In the genomic region with DNA sequence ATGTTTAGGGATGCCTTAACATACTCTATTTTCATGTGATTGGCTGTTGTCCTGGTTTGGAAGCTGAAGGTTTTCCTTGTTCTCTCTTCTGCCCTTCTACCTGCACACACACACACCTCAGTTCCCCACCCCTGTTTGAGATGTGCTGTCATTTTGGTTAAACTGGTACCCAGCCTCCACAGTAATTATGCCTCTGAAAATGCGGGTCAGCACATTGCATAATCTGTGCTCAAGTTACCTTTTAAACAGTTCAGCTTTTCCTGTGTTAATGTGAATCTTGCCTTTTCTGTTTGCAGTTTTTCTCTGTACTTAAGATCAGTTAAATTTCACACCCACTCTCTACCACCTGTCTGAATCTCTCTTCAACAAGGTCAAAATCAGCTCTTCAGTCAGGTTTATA, we compare ENCODE assay signal across 14 mouse cellular contexts.
"Had no signal": no experiment of that assay in that cellular context is flagged by ENCODE, and none has a peak within 500 bp of the region (broad histone marks: within the 10 kb centered on the region; RNA-seq: fewer than 3 reads in every experiment).

No protein-coding gene starts in this region.

- H3K27ac ChIP-seq: layer of hippocampus, adult 2 months; limb, embryonic 12.5 days; liver, embryonic 12.5 days; lung, embryonic 15.5 days; midbrain, embryonic 12.5 days; neural tube, embryonic 13.5 days; stomach, embryonic 15.5 days had no signal

- H3K9ac ChIP-seq: limb, embryonic 12.5 days; liver, embryonic 12.5 days; liver, postnatal 0 days; lung, embryonic 15.5 days; midbrain, embryonic 12.5 days; neural tube, embryonic 13.5 days; stomach, embryonic 15.5 days had no signal

- DNase-seq: liver, postnatal 0 days; retina, postnatal 1 day; right cerebral cortex, postnatal 4 days; spleen, adult 18-20 months; thymus, postnatal 4 days had no signal

- H3K4me1 ChIP-seq: limb, embryonic 12.5 days; lung, embryonic 15.5 days; midbrain, embryonic 12.5 days; neural tube, embryonic 13.5 days; stomach, embryonic 15.5 days had no signal

- H3K36me3 ChIP-seq: stomach, embryonic 15.5 days had no signal

- ATAC-seq: intestine, embryonic 16.5 days; liver, embryonic 12.5 days; liver, postnatal 0 days; midbrain, embryonic 16.5 days had no signal

- H3K4me3 ChIP-seq: layer of hippocampus, adult 2 months; limb, embryonic 12.5 days; liver, embryonic 12.5 days; lung, embryonic 15.5 days; midbrain, embryonic 12.5 days; neural tube, embryonic 13.5 days; stomach, embryonic 15.5 days had no signal

- H3K27me3 ChIP-seq: limb, embryonic 12.5 days; liver, embryonic 12.5 days; lung, embryonic 15.5 days; midbrain, embryonic 12.5 days; neural tube, embryonic 13.5 days; stomach, embryonic 15.5 days had no signal

- H3K4me2 ChIP-seq: limb, embryonic 12.5 days; liver, embryonic 12.5 days; lung, embryonic 15.5 days; midbrain, embryonic 12.5 days; neural tube, embryonic 13.5 days; stomach, embryonic 15.5 days had no signal

- H3K9me3 ChIP-seq: limb, embryonic 12.5 days; lung, embryonic 15.5 days; neural tube, embryonic 13.5 days; stomach, embryonic 15.5 days had no signal
